Mouse (Mus musculus): ENCODE data around the gene Prune1.

GRCm38 (mm10) chr3:95284062-95284461 lies 2.2 kb upstream of the Prune1 start:
- TF ChIP-seq CTCF (conservative IDR thresholded peaks at IDR 0.05; ENCODE audit: low read length) (no peak), NANOG (IDR thresholded peaks at IDR 0.05; ENCODE audit: borderline replicate concordance, low read length) (no peak)

Measured in E14TG2a.4 (cell line).